Mouse (Mus musculus) small intestine, adult 2 months (tissue): Measurements from ENCODE around the gene Hist2h2bb.

Experiments
- CTCF ChIP-seq: fragments of 200-500 bp; IDR thresholded peaks from 2 replicates; pipeline ENCODE4 v1.5.1; 2012; ENCODE audit warnings: low read depth, mild to moderate bottlenecking, control low read depth, inconsistent platforms, low read length, moderate library complexity, mixed read lengths; ENCODE audit not compliant: insufficient replicate concordance, insufficient read length; ENCODE audit errors: extremely low read depth
- POLR2A ChIP-seq: fragments of 200-500 bp; IDR thresholded peaks from 2 replicates; pipeline ENCODE4 v1.6.1; 2012; ENCODE audit warnings: low read depth, mild to moderate bottlenecking, control low read depth, inconsistent platforms, low read length, moderate library complexity

DNA sequence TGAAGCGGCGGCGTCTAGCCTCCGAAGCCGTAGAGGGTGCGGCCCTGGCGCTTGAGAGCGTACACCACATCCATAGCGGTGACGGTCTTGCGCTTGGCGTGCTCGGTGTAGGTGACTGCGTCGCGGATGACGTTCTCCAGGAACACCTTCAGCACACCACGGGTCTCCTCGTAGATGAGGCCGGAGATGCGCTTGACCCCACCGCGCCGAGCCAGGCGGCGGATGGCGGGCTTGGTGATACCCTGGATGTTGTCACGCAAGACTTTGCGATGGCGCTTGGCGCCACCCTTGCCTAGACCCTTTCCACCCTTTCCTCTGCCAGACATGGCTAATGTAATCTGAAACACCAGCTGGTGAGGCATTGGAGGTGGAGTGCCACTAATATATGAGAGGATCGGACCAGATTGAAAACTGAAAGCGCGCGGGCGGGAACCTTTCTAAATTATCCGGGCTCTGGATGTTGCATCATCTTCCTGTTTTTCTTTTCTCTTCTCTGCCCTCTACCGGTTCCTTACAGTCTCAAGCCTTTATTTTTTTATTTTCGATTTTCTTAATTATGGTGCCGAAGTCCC, 6.5 kb upstream of the Hist2h2bb start, which contains the start of gene Hist2h4:
- TF ChIP-seq CTCF (no peak), POLR2A (peak; percentile 96)
